Mouse (Mus musculus): Measurements from ENCODE around the gene Ninl. TPM values are rescaled to one million over a fixed set of nuclear protein-coding genes. Genes with fewer than 3 reads are reported as not detected.

The Ninl gene
- polyA plus RNA-seq, 1 experiment from 2014 or later: 5.0 TPM

DNA sequence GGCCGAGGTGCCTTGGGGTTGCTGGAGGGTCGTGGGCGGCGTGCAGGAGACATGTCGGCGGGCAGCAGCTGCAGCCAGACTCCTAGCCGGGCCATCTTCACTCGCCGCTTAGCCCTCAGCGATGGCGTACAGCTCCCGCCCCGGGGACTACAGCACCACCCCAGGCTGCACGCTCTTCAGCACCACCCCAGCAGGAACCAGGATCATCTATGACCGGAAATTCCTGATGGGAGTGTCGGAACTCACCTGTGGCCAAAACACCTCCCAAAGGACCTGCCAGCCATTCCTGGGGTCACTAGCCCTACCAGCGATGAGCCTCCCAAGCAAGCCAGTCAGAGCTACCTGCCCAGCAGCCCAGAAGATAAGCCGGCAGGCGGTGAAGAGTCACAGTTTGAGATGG, 105.7 kb downstream of the Ninl start:
- Histone ChIP-seq H3K4me3 (replicated peaks; ENCODE audit: low read depth, low read length) (no peak overlapping the region), H3K4me1 (ENCODE audit: control insufficient read depth, insufficient read depth, low read length) (no peaks in the 10 kb centered on the region), H3K9ac (replicated peaks; ENCODE audit: low read length) (no peak overlapping the region), H3K36me3 (ENCODE audit: control insufficient read depth, insufficient read depth, low read length) (peaks cover 35% of the 10 kb centered on the region), H3K27ac (replicated peaks; ENCODE audit: low read depth, low read length) (no peak overlapping the region), H3K4me2 (ENCODE audit: low read length) (no peak overlapping the region), H3K9me3 (ENCODE audit: control insufficient read depth, low read length) (no peaks in the 10 kb centered on the region), H3K27me3 (ENCODE audit: control insufficient read depth, insufficient read depth, low read length) (no peaks in the 10 kb centered on the region)
- DNase-seq: no peak
- WGBS: 89% methylated on average over 19 of the region's 19 CpGs
- no peak for ATAC-seq (ENCODE audit: low FRiP score, low TSS enrichment)

DNA sequence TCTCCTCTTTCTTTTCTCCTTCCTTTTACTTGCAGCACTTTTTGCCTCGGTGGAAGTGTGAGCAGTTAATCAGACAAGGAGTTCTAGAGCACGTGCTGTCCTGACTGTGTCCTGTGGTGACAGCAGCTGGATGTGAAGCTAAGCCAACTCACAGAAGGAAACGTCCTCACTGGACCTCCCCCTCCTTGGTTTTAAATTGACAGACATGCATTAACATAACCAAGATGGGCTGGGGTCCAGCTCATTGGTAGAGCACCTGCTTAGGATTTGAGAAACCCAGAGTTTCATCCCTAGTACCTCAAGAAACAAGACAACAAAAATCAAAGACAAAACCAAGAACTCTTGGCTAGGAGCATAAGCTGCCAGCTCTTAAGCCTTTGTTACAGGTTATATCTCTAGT, 108.4 kb downstream of the Ninl start:
- no peaks in the 10 kb centered on the region for H3K9me3 ChIP-seq (ENCODE audit: control insufficient read depth, low read length)
- no peak overlapping the region for H3K9ac ChIP-seq (replicated peaks; ENCODE audit: low read length)
- no peaks in the 10 kb centered on the region for H3K27me3 ChIP-seq (ENCODE audit: control insufficient read depth, insufficient read depth, low read length)
- DNase-seq: no peak
- no peak for ATAC-seq (ENCODE audit: low FRiP score, low TSS enrichment)
- no peak overlapping the region for H3K27ac ChIP-seq (replicated peaks; ENCODE audit: low read depth, low read length)
- WGBS: 75% methylated on average over 3 of the region's 3 CpGs
- H3K4me1 ChIP-seq (ENCODE audit: control insufficient read depth, insufficient read depth, low read length): no peaks in the 10 kb centered on the region
- peaks cover 30% of the 10 kb centered on the region for H3K36me3 ChIP-seq (ENCODE audit: control insufficient read depth, insufficient read depth, low read length)
- H3K4me3 ChIP-seq (replicated peaks; ENCODE audit: low read depth, low read length): no peak overlapping the region
- no peak overlapping the region for H3K4me2 ChIP-seq (ENCODE audit: low read length)

DNA sequence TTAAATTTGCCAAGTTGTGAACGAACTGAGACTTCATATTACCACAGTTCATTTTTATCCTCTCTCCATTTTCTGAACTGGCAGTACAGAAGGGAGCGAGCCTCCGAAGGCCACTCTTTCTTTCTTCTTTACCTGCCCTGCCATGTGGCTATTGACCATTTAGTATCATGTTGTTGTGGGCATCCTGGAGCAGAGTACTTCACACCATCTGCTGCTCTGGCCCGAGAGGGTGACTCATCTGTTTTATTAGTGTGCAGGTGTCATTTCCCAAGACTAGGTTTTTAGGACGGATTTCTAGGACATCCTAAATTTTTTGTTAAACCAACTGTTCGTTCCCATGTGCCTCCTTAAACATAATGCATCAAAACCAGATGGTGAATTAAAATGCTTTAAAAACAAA, 110.0 kb downstream of the Ninl start:
- H3K4me3 ChIP-seq (replicated peaks; ENCODE audit: low read depth, low read length): no peak overlapping the region
- H3K27ac ChIP-seq (replicated peaks; ENCODE audit: low read depth, low read length): no peak overlapping the region
- H3K36me3 ChIP-seq (ENCODE audit: control insufficient read depth, insufficient read depth, low read length): peaks cover 25% of the 10 kb centered on the region; the same call in 1 of the 2 replicates
- no peaks in the 10 kb centered on the region for H3K27me3 ChIP-seq (ENCODE audit: control insufficient read depth, insufficient read depth, low read length)
- DNase-seq (no peak), ATAC-seq (ENCODE audit: low FRiP score, low TSS enrichment) (no peak)
- no peak overlapping the region for H3K4me2 ChIP-seq (ENCODE audit: low read length)
- H3K9me3 ChIP-seq (ENCODE audit: control insufficient read depth, low read length): no peaks in the 10 kb centered on the region
- no peaks in the 10 kb centered on the region for H3K4me1 ChIP-seq (ENCODE audit: control insufficient read depth, insufficient read depth, low read length)
- WGBS: 92% methylated on average over 6 of the region's 6 CpGs
- H3K9ac ChIP-seq (replicated peaks; ENCODE audit: low read length): no peak overlapping the region

DNA sequence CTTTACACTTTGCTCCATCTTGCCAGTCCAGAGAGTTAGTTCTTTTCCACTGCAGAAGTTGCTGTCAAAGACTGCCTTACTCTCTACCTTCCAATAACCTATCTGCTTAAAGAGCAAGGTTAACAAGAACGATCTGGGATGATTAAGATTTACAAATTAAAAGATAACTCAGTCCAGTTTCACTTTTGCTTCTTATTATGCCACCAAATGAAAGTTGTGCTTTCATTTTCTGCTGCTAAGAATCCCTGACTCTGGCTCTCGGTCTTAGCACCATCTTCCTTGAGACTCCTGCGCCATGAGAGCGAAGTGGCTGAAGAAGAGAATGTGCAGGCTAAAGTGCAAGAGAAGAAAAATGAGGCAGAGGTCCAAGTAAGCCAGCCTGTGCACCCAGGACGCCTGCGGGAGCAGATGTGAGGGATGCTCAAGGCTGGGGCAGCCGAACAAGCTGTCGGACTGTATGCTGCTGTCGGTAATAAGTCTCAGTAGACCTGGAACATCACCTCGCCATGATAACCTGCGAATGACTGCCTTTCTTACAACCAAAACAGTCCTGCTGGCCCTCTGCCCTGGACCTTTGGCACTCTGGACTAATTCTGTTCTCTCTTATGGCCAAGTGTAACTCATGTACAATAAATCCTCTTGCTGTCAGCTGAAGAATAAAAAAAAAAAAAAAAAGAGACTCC, 112.0 kb downstream of the Ninl start:
- ATAC-seq (ENCODE audit: low FRiP score, low TSS enrichment): no peak
- no peaks in the 10 kb centered on the region for H3K27me3 ChIP-seq (ENCODE audit: control insufficient read depth, insufficient read depth, low read length)
- H3K36me3 ChIP-seq (ENCODE audit: control insufficient read depth, insufficient read depth, low read length): peaks cover 19% of the 10 kb centered on the region; the same call in 1 of the 2 replicates
- no peak overlapping the region for H3K4me3 ChIP-seq (replicated peaks; ENCODE audit: low read depth, low read length)
- no peak for DNase-seq
- H3K4me2 ChIP-seq (ENCODE audit: low read length): no peak overlapping the region
- no peaks in the 10 kb centered on the region for H3K9me3 ChIP-seq (ENCODE audit: control insufficient read depth, low read length)
- no peak overlapping the region for H3K27ac ChIP-seq (replicated peaks; ENCODE audit: low read depth, low read length)
- WGBS: 94% methylated on average over 11 of the region's 11 CpGs
- no peaks in the 10 kb centered on the region for H3K4me1 ChIP-seq (ENCODE audit: control insufficient read depth, insufficient read depth, low read length)
- H3K9ac ChIP-seq (replicated peaks; ENCODE audit: low read length): no peak overlapping the region

DNA sequence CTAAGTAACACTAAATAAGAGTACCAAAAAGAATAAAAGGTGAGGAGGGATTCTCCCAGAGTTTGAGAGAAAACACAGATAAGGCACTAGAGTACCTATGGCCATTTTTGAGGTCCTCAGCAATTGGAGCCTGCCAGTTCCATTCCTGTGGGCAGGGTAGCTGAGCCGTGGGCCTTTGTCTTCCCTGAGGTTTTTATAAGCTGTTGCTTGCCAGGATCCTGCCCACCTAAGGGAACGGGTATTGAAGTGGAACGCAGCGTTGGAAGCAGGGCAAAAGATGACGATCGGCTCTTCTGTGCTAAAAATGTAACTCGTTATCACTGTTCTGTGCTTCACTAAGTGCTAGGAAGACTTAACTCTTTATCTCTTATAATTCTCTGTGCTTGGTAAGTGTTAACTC, 115.7 kb downstream of the Ninl start:
- DNase-seq (no peak), ATAC-seq (ENCODE audit: low FRiP score, low TSS enrichment) (no peak)
- no peaks in the 10 kb centered on the region for H3K27me3 ChIP-seq (ENCODE audit: control insufficient read depth, insufficient read depth, low read length)
- WGBS: 88% methylated on average over 7 of the region's 7 CpGs
- H3K4me3 ChIP-seq (replicated peaks; ENCODE audit: low read depth, low read length): no peak overlapping the region
- no peak overlapping the region for H3K9ac ChIP-seq (replicated peaks; ENCODE audit: low read length)
- H3K36me3 ChIP-seq (ENCODE audit: control insufficient read depth, insufficient read depth, low read length): peaks cover 19% of the 10 kb centered on the region; the same call in 1 of the 2 replicates
- no peaks in the 10 kb centered on the region for H3K4me1 ChIP-seq (ENCODE audit: control insufficient read depth, insufficient read depth, low read length)
- H3K4me2 ChIP-seq (ENCODE audit: low read length): no peak overlapping the region
- no peak overlapping the region for H3K27ac ChIP-seq (replicated peaks; ENCODE audit: low read depth, low read length)
- H3K9me3 ChIP-seq (ENCODE audit: control insufficient read depth, low read length): no peaks in the 10 kb centered on the region

DNA sequence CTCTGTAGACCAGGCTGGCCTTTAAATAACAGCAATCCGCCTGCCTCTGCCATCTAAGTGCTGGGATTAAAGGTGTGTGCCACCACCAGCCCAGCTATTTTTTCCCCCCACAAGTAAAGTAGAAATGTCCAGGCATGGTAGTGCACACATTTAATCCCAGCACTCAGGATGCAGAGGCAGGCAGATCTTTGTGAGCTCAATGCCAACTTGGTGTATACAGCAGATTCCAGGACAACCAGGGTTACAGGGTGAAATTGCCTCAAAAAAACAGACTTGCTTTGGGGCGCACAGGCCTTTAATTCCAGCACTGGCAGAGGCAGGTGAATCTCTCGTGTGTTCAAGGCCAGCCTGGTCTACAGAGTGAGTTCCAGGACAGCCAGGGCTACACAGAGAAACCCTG, 116.2 kb downstream of the Ninl start:
- no peak for DNase-seq

DNA sequence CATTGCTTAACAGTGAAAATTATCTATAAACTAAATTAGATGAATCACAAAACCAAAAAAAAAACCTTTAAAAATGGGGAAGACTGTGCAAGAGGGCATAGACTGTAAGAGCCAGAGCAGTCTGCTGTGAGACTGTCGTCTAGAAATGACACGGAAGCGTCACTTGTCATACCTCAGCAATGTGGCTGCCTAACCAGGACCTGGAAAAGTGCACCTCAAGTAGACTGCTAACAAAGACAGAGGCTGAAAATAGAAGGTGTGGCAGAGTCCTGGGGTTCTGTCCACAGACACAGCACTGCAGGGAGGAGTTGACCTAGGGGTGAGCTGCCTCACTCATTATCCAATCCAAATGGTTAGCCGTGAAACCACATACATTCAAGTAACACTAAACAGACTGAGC, 117.0 kb downstream of the Ninl start:
- H3K27ac ChIP-seq (replicated peaks; ENCODE audit: low read depth, low read length): no peak overlapping the region
- no peak overlapping the region for H3K9ac ChIP-seq (replicated peaks; ENCODE audit: low read length)
- no peak overlapping the region for H3K4me3 ChIP-seq (replicated peaks; ENCODE audit: low read depth, low read length)
- WGBS: 90% methylated on average over 4 of the region's 4 CpGs
- DNase-seq: no peak
- H3K27me3 ChIP-seq (ENCODE audit: control insufficient read depth, insufficient read depth, low read length): no peaks in the 10 kb centered on the region
- H3K4me1 ChIP-seq (ENCODE audit: control insufficient read depth, insufficient read depth, low read length): no peaks in the 10 kb centered on the region
- H3K36me3 ChIP-seq (ENCODE audit: control insufficient read depth, insufficient read depth, low read length): peaks cover 23% of the 10 kb centered on the region
- no peak for ATAC-seq (ENCODE audit: low FRiP score, low TSS enrichment)
- no peak overlapping the region for H3K4me2 ChIP-seq (ENCODE audit: low read length)
- no peaks in the 10 kb centered on the region for H3K9me3 ChIP-seq (ENCODE audit: control insufficient read depth, low read length)

More for the DNA sequence above, 116.2 kb downstream of the Ninl start:
- Histone ChIP-seq H3K27me3 (ENCODE audit: control insufficient read depth, insufficient read depth, low read length) (no peaks in the 10 kb centered on the region), H3K4me1 (ENCODE audit: control insufficient read depth, insufficient read depth, low read length) (no peaks in the 10 kb centered on the region), H3K27ac (replicated peaks; ENCODE audit: low read depth, low read length) (no peak overlapping the region), H3K36me3 (ENCODE audit: control insufficient read depth, insufficient read depth, low read length) (peaks cover 19% of the 10 kb centered on the region; the same call in 1 of the 2 replicates), H3K9ac (replicated peaks; ENCODE audit: low read length) (no peak overlapping the region), H3K4me3 (replicated peaks; ENCODE audit: low read depth, low read length) (no peak overlapping the region), H3K4me2 (ENCODE audit: low read length) (no peak overlapping the region), H3K9me3 (ENCODE audit: control insufficient read depth, low read length) (no peaks in the 10 kb centered on the region)
- ATAC-seq (ENCODE audit: low FRiP score, low TSS enrichment): no peak
- WGBS: 96% methylated on average over 3 of the region's 3 CpGs

DNA sequence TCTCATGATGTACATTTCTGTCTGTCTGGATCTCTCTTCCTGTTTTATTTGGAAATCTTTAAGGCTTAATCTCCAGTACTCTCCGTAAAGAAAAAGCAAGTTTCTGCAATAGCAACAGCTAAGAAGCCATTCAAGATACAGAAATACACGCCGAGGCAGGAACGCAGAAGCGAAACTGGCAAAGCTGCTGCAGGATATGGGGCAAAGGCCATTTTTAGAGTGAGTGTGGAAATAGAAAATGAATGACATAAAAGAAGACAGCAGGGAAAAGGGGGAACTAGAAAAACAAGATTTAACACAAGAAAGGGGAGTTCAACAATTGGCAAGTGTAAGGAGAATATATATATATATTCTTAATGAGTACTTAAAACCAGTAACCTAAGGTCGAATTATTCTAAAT, 117.5 kb downstream of the Ninl start:
- no peak overlapping the region for H3K27ac ChIP-seq (replicated peaks; ENCODE audit: low read depth, low read length)
- no peaks in the 10 kb centered on the region for H3K4me1 ChIP-seq (ENCODE audit: control insufficient read depth, insufficient read depth, low read length)
- H3K9me3 ChIP-seq (ENCODE audit: control insufficient read depth, low read length): no peaks in the 10 kb centered on the region
- H3K4me2 ChIP-seq (ENCODE audit: low read length): no peak overlapping the region
- no peak for ATAC-seq (ENCODE audit: low FRiP score, low TSS enrichment)
- H3K36me3 ChIP-seq (ENCODE audit: control insufficient read depth, insufficient read depth, low read length): peaks cover 24% of the 10 kb centered on the region
- no peak overlapping the region for H3K9ac ChIP-seq (replicated peaks; ENCODE audit: low read length)
- DNase-seq: no peak
- no peaks in the 10 kb centered on the region for H3K27me3 ChIP-seq (ENCODE audit: control insufficient read depth, insufficient read depth, low read length)
- WGBS: 95% methylated on average over 6 of the region's 6 CpGs
- no peak overlapping the region for H3K4me3 ChIP-seq (replicated peaks; ENCODE audit: low read depth, low read length)

DNA sequence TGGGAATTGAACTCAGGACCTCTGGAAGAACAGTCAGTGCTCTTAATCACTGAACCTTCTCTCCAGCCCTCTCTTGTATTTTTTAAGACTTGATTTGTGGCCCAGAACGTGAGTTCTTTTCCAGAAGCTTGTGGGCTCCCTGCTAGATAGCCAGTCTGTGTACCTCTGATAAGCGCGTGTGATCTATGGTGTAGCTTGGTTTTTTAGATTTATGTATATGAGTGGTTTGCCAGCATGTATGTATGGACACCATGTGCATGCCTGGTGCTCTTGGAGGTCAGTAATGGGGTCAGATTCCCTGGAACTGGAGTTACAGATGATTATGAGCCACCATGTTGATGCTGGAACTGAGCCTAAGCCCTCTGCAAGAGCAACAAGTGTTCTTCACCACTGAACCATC, 118.6 kb downstream of the Ninl start:
- H3K4me3 ChIP-seq (replicated peaks; ENCODE audit: low read depth, low read length): no peak overlapping the region
- H3K4me1 ChIP-seq (ENCODE audit: control insufficient read depth, insufficient read depth, low read length): no peaks in the 10 kb centered on the region
- H3K9me3 ChIP-seq (ENCODE audit: control insufficient read depth, low read length): no peaks in the 10 kb centered on the region
- no peak overlapping the region for H3K27ac ChIP-seq (replicated peaks; ENCODE audit: low read depth, low read length)
- H3K9ac ChIP-seq (replicated peaks; ENCODE audit: low read length): no peak overlapping the region
- DNase-seq (no peak), ATAC-seq (ENCODE audit: low FRiP score, low TSS enrichment) (no peak)
- H3K36me3 ChIP-seq (ENCODE audit: control insufficient read depth, insufficient read depth, low read length): peaks cover 16% of the 10 kb centered on the region
- 90% methylated on average over 3 of the region's 3 CpGs for WGBS
- H3K4me2 ChIP-seq (ENCODE audit: low read length): no peak overlapping the region
- H3K27me3 ChIP-seq (ENCODE audit: control insufficient read depth, insufficient read depth, low read length): no peaks in the 10 kb centered on the region
